Mouse (Mus musculus): ENCODE measurements around the gene 5730409E04Rik.

The 5730409E04Rik gene

GRCm38 (mm10) chr4:126609606-126610181 is at the start of gene 5730409E04Rik:
Gene 5730409E04Rik, plus strand, starts transcription at chr4:126609818.
- peak; percentile 77 to 86 for DNase-seq (ENCODE audit: low spot score in 2 of 2)

- no peak for DNase-seq (ENCODE audit: low spot score in 2 of 2)
Observed at GRCm38 (mm10) chr4:126563798-126564197, 45.8 kb upstream of the 5730409E04Rik start.

GRCm38 (mm10) chr4:126567243-126567642 is 42.4 kb upstream of the 5730409E04Rik start:
- no peak for DNase-seq (ENCODE audit: low spot score in 2 of 2)

GRCm38 (mm10) chr4:126569783-126570182 is 39.8 kb upstream of the 5730409E04Rik start:
- no peak for DNase-seq (ENCODE audit: low spot score in 2 of 2)

- peak; percentile 54 to 59 for DNase-seq (ENCODE audit: low spot score in 2 of 2)
Observed at GRCm38 (mm10) chr4:126576281-126576680, 33.3 kb upstream of the 5730409E04Rik start.

- no peak for DNase-seq (ENCODE audit: low spot score in 2 of 2)
Observed at GRCm38 (mm10) chr4:126577920-126578319, 31.7 kb upstream of the 5730409E04Rik start.

GRCm38 (mm10) chr4:126579077-126579476 is 30.5 kb upstream of the 5730409E04Rik start:
- no peak for DNase-seq (ENCODE audit: low spot score in 2 of 2)

GRCm38 (mm10) chr4:126585739-126586138 is 23.9 kb upstream of the 5730409E04Rik start:
- no peak for DNase-seq (ENCODE audit: low spot score in 2 of 2)

GRCm38 (mm10) chr4:126592039-126592438 is 17.6 kb upstream of the 5730409E04Rik start:
- no peak for DNase-seq (ENCODE audit: low spot score in 2 of 2)

GRCm38 (mm10) chr4:126599971-126600754 is 9.5 kb upstream of the 5730409E04Rik start:
- peak; percentile 62 to 67 for DNase-seq (ENCODE audit: low spot score in 2 of 2)

- no peak for DNase-seq (ENCODE audit: low spot score in 2 of 2)
Observed at GRCm38 (mm10) chr4:126601597-126602444, 7.8 kb upstream of the 5730409E04Rik start.

- no peak for DNase-seq (ENCODE audit: low spot score in 2 of 2)
Observed at GRCm38 (mm10) chr4:126602445-126602762, 7.2 kb upstream of the 5730409E04Rik start.

- DNase-seq (ENCODE audit: low spot score in 2 of 2): no peak
Observed at GRCm38 (mm10) chr4:126604141-126604540, 5.5 kb upstream of the 5730409E04Rik start.

GRCm38 (mm10) chr4:126605751-126606150 is 3.9 kb upstream of the 5730409E04Rik start:
- no peak for DNase-seq (ENCODE audit: low spot score in 2 of 2)

- no peak for DNase-seq (ENCODE audit: low spot score in 2 of 2)
Observed at GRCm38 (mm10) chr4:126611991-126612390, 2.4 kb downstream of the 5730409E04Rik start.

- DNase-seq (ENCODE audit: low spot score in 2 of 2): no peak
Observed at GRCm38 (mm10) chr4:126616312-126616711, 6.7 kb downstream of the 5730409E04Rik start.

GRCm38 (mm10) chr4:126619691-126620330 is 10.2 kb downstream of the 5730409E04Rik start:
- no peak for DNase-seq (ENCODE audit: low spot score in 2 of 2)

GRCm38 (mm10) chr4:126620349-126620874 is 10.8 kb downstream of the 5730409E04Rik start:
- no peak for DNase-seq (ENCODE audit: low spot score in 2 of 2)

GRCm38 (mm10) chr4:126627021-126627681 is 17.5 kb downstream of the 5730409E04Rik start:
- no peak for DNase-seq (ENCODE audit: low spot score in 2 of 2)

GRCm38 (mm10) chr4:126631922-126632321 is 22.3 kb downstream of the 5730409E04Rik start:
- no peak for DNase-seq (ENCODE audit: low spot score in 2 of 2)

- no peak for DNase-seq (ENCODE audit: low spot score in 2 of 2)
Observed at GRCm38 (mm10) chr4:126632668-126633067, 23.1 kb downstream of the 5730409E04Rik start.

All from right cerebral cortex, adult 2 months (tissue).